In genomic region chr8:126876300-126877038, GRCm38 (mm10) we compare ENCODE assay signal across 8 mouse cellular contexts.
DNase-seq lines count a peak whose midpoint lies in the region.
"Had no signal": no experiment of that assay in that cellular context is flagged by ENCODE, and none has a peak within 500 bp of the region (broad histone marks: within the 10 kb centered on the region; RNA-seq: fewer than 3 reads in every experiment).

No protein-coding gene starts in this region.

- H3K4me1 ChIP-seq in limb, embryonic 10.5 days = peaks cover 35% of the 10 kb centered on the region

- H3K27me3 ChIP-seq in limb, embryonic 10.5 days (ENCODE audit: low read depth, poor library complexity, severe bottlenecking) = no peaks in the 10 kb centered on the region

- H3K4me3 ChIP-seq in limb, embryonic 10.5 days = no peak overlapping the region
- H3K4me3 ChIP-seq: erythroblast, embryonic 14.5 days had no signal

- no peaks in the 10 kb centered on the region for H3K36me3 ChIP-seq in limb, embryonic 10.5 days

- 56% methylated on average over 9 of the region's 9 CpGs for WGBS in limb, embryonic 10.5 days

- DNase-seq in ovary, postnatal 36 days (ENCODE audit: low spot score) = peak; percentile 30
- DNase-seq in ovary, postnatal 10 days (ENCODE audit: low spot score) = no peak
- peak; percentile 44 for DNase-seq in gastrocnemius, postnatal 10 days
- DNase-seq in limb, embryonic 10.5 days (ENCODE audit: low spot score) = no peak
- no peak for DNase-seq in MN1 (ENCODE audit: low spot score)
- no peak for DNase-seq in frontal cortex, postnatal 36 days (ENCODE audit: low spot score in 2 of 2)
- DNase-seq in thymus, adult 18-20 months = no peak

- H3K27ac ChIP-seq in limb, embryonic 10.5 days = peak overlapping the region; percentile 66; the same call in 1 of the 2 replicates

- H3K9me3 ChIP-seq in limb, embryonic 10.5 days (replicated peaks) = no peaks in the 10 kb centered on the region

Comparison
In these comparisons a context has a peak if more than half of its experiments do, and no peak if none do; other contexts are left out.
1. DNase-seq: peak in ovary, postnatal 36 days (single experiment) and gastrocnemius, postnatal 10 days (single experiment); none in ovary, postnatal 10 days (single experiment), limb, embryonic 10.5 days (single experiment), MN1 (single experiment), frontal cortex, postnatal 36 days (0 of 2) and thymus, adult 18-20 months (0 of 2).